Mouse (Mus musculus): Measurements from ENCODE around the gene Arl8b. TPM values are rescaled to one million over a fixed set of nuclear protein-coding genes. Genes with fewer than 3 reads are reported as not detected.

The Arl8b gene
- 82.6 and 89.0 TPM in 2 replicates for polyA plus RNA-seq (2014; fragmentation: Nextera tagmentation; extraction: Ambion mirVana)

- H3K9me3 ChIP-seq (ENCODE audit: control insufficient read depth, low read depth, low read length) = no peaks in the 10 kb centered on the region
- WGBS = 11% methylated on average over 34 of the region's 36 CpGs
- peak within 1 kb of the TSS; percentile 82 for H3K4me2 ChIP-seq (replicated peaks; ENCODE audit: low read depth, low read length)
Observed at GRCm38 (mm10) chr6:108782526-108783183, at the start of gene Arl8b. Arl8b (plus strand) TSS chr6:108783099.

GRCm38 (mm10) chr6:108735910-108736750 is 46.8 kb upstream of the Arl8b start:
- Histone ChIP-seq H3K27ac (ENCODE audit: low read length) (no peak overlapping the region), H3K4me1 (ENCODE audit: control insufficient read depth, insufficient read depth, low read length) (no peaks in the 10 kb centered on the region), H3K9ac (replicated peaks; ENCODE audit: low read depth, low read length) (no peak overlapping the region), H3K36me3 (ENCODE audit: control insufficient read depth, insufficient read depth, low read length) (no peaks in the 10 kb centered on the region), H3K4me3 (ENCODE audit: low read depth, low read length) (no peak overlapping the region), H3K4me2 (replicated peaks; ENCODE audit: low read depth, low read length) (no peak overlapping the region), H3K27me3 (ENCODE audit: control insufficient read depth, insufficient read depth, low read length) (no peaks in the 10 kb centered on the region), H3K9me3 (ENCODE audit: control insufficient read depth, low read depth, low read length) (no peaks in the 10 kb centered on the region)
- no peak for ATAC-seq (ENCODE audit: insufficient number of reproducible peaks, insufficient read depth, low FRiP score, low read depth)
- WGBS = 48% methylated on average over 9 of the region's 9 CpGs

More at GRCm38 (mm10) chr6:108782526-108783183, at the start of gene Arl8b:
- H3K27me3 ChIP-seq (ENCODE audit: control insufficient read depth, insufficient read depth, low read length) = no peaks in the 10 kb centered on the region
- H3K4me1 ChIP-seq (ENCODE audit: control insufficient read depth, insufficient read depth, low read length) = peaks cover 11% of the 10 kb centered on the region
- H3K4me3 ChIP-seq (ENCODE audit: low read depth, low read length) = peak within 1 kb of the TSS; percentile 97
- H3K36me3 ChIP-seq (ENCODE audit: control insufficient read depth, insufficient read depth, low read length) = no peaks in the 10 kb centered on the region
- H3K27ac ChIP-seq (ENCODE audit: low read length) = peak within 1 kb of the TSS; percentile 71
- peak within 1 kb of the TSS; percentile 93 for H3K9ac ChIP-seq (replicated peaks; ENCODE audit: low read depth, low read length)
- peak; percentile 93 for ATAC-seq (ENCODE audit: insufficient number of reproducible peaks, insufficient read depth, low FRiP score, low read depth)

GRCm38 (mm10) chr6:108738463-108739203 is 44.3 kb upstream of the Arl8b start:
- Histone ChIP-seq H3K9me3 (ENCODE audit: control insufficient read depth, low read depth, low read length) (no peaks in the 10 kb centered on the region), H3K4me1 (ENCODE audit: control insufficient read depth, insufficient read depth, low read length) (no peaks in the 10 kb centered on the region), H3K27ac (ENCODE audit: low read length) (no peak overlapping the region), H3K4me3 (ENCODE audit: low read depth, low read length) (no peak overlapping the region), H3K4me2 (replicated peaks; ENCODE audit: low read depth, low read length) (no peak overlapping the region), H3K36me3 (ENCODE audit: control insufficient read depth, insufficient read depth, low read length) (no peaks in the 10 kb centered on the region), H3K27me3 (ENCODE audit: control insufficient read depth, insufficient read depth, low read length) (no peaks in the 10 kb centered on the region), H3K9ac (replicated peaks; ENCODE audit: low read depth, low read length) (no peak overlapping the region)
- 54% methylated on average over 9 of the region's 9 CpGs for WGBS
- ATAC-seq (ENCODE audit: insufficient number of reproducible peaks, insufficient read depth, low FRiP score, low read depth) = no peak

GRCm38 (mm10) chr6:108740579-108740978 is 42.3 kb upstream of the Arl8b start:
- Histone ChIP-seq H3K4me3 (ENCODE audit: low read depth, low read length) (no peak overlapping the region), H3K9ac (replicated peaks; ENCODE audit: low read depth, low read length) (no peak overlapping the region), H3K9me3 (ENCODE audit: control insufficient read depth, low read depth, low read length) (no peaks in the 10 kb centered on the region), H3K27ac (ENCODE audit: low read length) (no peak overlapping the region), H3K4me1 (ENCODE audit: control insufficient read depth, insufficient read depth, low read length) (no peaks in the 10 kb centered on the region), H3K36me3 (ENCODE audit: control insufficient read depth, insufficient read depth, low read length) (no peaks in the 10 kb centered on the region), H3K4me2 (replicated peaks; ENCODE audit: low read depth, low read length) (no peak overlapping the region), H3K27me3 (ENCODE audit: control insufficient read depth, insufficient read depth, low read length) (no peaks in the 10 kb centered on the region)
- no peak for ATAC-seq (ENCODE audit: insufficient number of reproducible peaks, insufficient read depth, low FRiP score, low read depth)
- WGBS = 77% methylated on average over 4 of the region's 4 CpGs

- no peaks in the 10 kb centered on the region for H3K4me1 ChIP-seq (ENCODE audit: control insufficient read depth, insufficient read depth, low read length)
- 78% methylated on average over 5 of the region's 5 CpGs for WGBS
- H3K4me2 ChIP-seq (replicated peaks; ENCODE audit: low read depth, low read length) = no peak overlapping the region
- H3K36me3 ChIP-seq (ENCODE audit: control insufficient read depth, insufficient read depth, low read length) = no peaks in the 10 kb centered on the region
- no peak overlapping the region for H3K9ac ChIP-seq (replicated peaks; ENCODE audit: low read depth, low read length)
- ATAC-seq (ENCODE audit: insufficient number of reproducible peaks, insufficient read depth, low FRiP score, low read depth) = no peak
- no peak overlapping the region for H3K4me3 ChIP-seq (ENCODE audit: low read depth, low read length)
- H3K27me3 ChIP-seq (ENCODE audit: control insufficient read depth, insufficient read depth, low read length) = no peaks in the 10 kb centered on the region
- no peaks in the 10 kb centered on the region for H3K9me3 ChIP-seq (ENCODE audit: control insufficient read depth, low read depth, low read length)
- H3K27ac ChIP-seq (ENCODE audit: low read length) = no peak overlapping the region
Observed at GRCm38 (mm10) chr6:108743730-108744129, 39.2 kb upstream of the Arl8b start.

GRCm38 (mm10) chr6:108751324-108751723 is 31.6 kb upstream of the Arl8b start:
- Histone ChIP-seq H3K9ac (replicated peaks; ENCODE audit: low read depth, low read length) (no peak overlapping the region), H3K36me3 (ENCODE audit: control insufficient read depth, insufficient read depth, low read length) (no peaks in the 10 kb centered on the region)
- WGBS = 82% methylated on average over 7 of the region's 7 CpGs

GRCm38 (mm10) chr6:108752395-108752794 is 30.5 kb upstream of the Arl8b start:
- H3K27ac ChIP-seq (ENCODE audit: low read length) = no peak overlapping the region
- H3K9me3 ChIP-seq (ENCODE audit: control insufficient read depth, low read depth, low read length) = no peaks in the 10 kb centered on the region
- no peak overlapping the region for H3K4me2 ChIP-seq (replicated peaks; ENCODE audit: low read depth, low read length)
- H3K4me3 ChIP-seq (ENCODE audit: low read depth, low read length) = no peak overlapping the region
- no peaks in the 10 kb centered on the region for H3K36me3 ChIP-seq (ENCODE audit: control insufficient read depth, insufficient read depth, low read length)
- H3K9ac ChIP-seq (replicated peaks; ENCODE audit: low read depth, low read length) = no peak overlapping the region
- 47% methylated on average over 5 of the region's 5 CpGs for WGBS
- no peaks in the 10 kb centered on the region for H3K4me1 ChIP-seq (ENCODE audit: control insufficient read depth, insufficient read depth, low read length)
- ATAC-seq (ENCODE audit: insufficient number of reproducible peaks, insufficient read depth, low FRiP score, low read depth) = no peak
- H3K27me3 ChIP-seq (ENCODE audit: control insufficient read depth, insufficient read depth, low read length) = no peaks in the 10 kb centered on the region

More at GRCm38 (mm10) chr6:108751324-108751723, 31.6 kb upstream of the Arl8b start:
- Histone ChIP-seq H3K4me2 (replicated peaks; ENCODE audit: low read depth, low read length) (no peak overlapping the region), H3K4me1 (ENCODE audit: control insufficient read depth, insufficient read depth, low read length) (no peaks in the 10 kb centered on the region), H3K27ac (ENCODE audit: low read length) (no peak overlapping the region), H3K4me3 (ENCODE audit: low read depth, low read length) (no peak overlapping the region), H3K27me3 (ENCODE audit: control insufficient read depth, insufficient read depth, low read length) (no peaks in the 10 kb centered on the region), H3K9me3 (ENCODE audit: control insufficient read depth, low read depth, low read length) (no peaks in the 10 kb centered on the region)
- no peak for ATAC-seq (ENCODE audit: insufficient number of reproducible peaks, insufficient read depth, low FRiP score, low read depth)

- Histone ChIP-seq H3K27ac (ENCODE audit: low read length) (no peak overlapping the region), H3K9ac (replicated peaks; ENCODE audit: low read depth, low read length) (no peak overlapping the region), H3K4me3 (ENCODE audit: low read depth, low read length) (no peak overlapping the region), H3K4me2 (replicated peaks; ENCODE audit: low read depth, low read length) (no peak overlapping the region), H3K36me3 (ENCODE audit: control insufficient read depth, insufficient read depth, low read length) (no peaks in the 10 kb centered on the region), H3K4me1 (ENCODE audit: control insufficient read depth, insufficient read depth, low read length) (no peaks in the 10 kb centered on the region), H3K9me3 (ENCODE audit: control insufficient read depth, low read depth, low read length) (no peaks in the 10 kb centered on the region), H3K27me3 (ENCODE audit: control insufficient read depth, insufficient read depth, low read length) (no peaks in the 10 kb centered on the region)
- ATAC-seq (ENCODE audit: insufficient number of reproducible peaks, insufficient read depth, low FRiP score, low read depth) = no peak
- WGBS = 90% methylated on average over 1 of the region's 1 CpGs
Observed at GRCm38 (mm10) chr6:108753536-108753935, 29.4 kb upstream of the Arl8b start.

Data from stomach, embryonic 14.5 days (tissue).